Mouse (Mus musculus) CH12.LX (cell line): ENCODE data around the gene Foxs1.

Source experiments
- CTCF ChIP-seq, 2 experiments: IDR thresholded peaks in 1 of 2; conservative IDR thresholded peaks in 1 of 2; 2 replicates each; pipeline ENCODE4 v1.5.1; 2011 to 2012; ENCODE audit warnings: low read depth in 2 of 2, low read length in 2 of 2, improper control_type of control experiment in 1 of 2, inconsistent platforms in 1 of 2, mild to moderate bottlenecking in 1 of 2, moderate library complexity in 1 of 2
- POLR2A ChIP-seq: IDR thresholded peaks from 2 replicates; pipeline ENCODE4 v1.6.1; 2011; ENCODE audit warnings: low read depth, mild to moderate bottlenecking, improper control_type of control experiment, low read length
- USF1 ChIP-seq: IDR thresholded peaks from 2 replicates; pipeline ENCODE4 v1.6.1; 2014; ENCODE audit warnings: low read depth, mild to moderate bottlenecking, inconsistent platforms, low read length, improper control_type of control experiment

GRCm38 (mm10) chr2:152927371-152927770, 5.6 kb downstream of the Foxs1 start:
- TF ChIP-seq USF1 (no peak), CTCF (conservative IDR thresholded peaks at IDR 0.05 in 1 of 2, IDR thresholded peaks at IDR 0.05 in 1 of 2; ENCODE audit: low read depth in 2 of 2, low read length in 2 of 2) (no peak), POLR2A (no peak)
